ENCODE assay signal across 11 mouse cellular contexts in the genomic region with DNA sequence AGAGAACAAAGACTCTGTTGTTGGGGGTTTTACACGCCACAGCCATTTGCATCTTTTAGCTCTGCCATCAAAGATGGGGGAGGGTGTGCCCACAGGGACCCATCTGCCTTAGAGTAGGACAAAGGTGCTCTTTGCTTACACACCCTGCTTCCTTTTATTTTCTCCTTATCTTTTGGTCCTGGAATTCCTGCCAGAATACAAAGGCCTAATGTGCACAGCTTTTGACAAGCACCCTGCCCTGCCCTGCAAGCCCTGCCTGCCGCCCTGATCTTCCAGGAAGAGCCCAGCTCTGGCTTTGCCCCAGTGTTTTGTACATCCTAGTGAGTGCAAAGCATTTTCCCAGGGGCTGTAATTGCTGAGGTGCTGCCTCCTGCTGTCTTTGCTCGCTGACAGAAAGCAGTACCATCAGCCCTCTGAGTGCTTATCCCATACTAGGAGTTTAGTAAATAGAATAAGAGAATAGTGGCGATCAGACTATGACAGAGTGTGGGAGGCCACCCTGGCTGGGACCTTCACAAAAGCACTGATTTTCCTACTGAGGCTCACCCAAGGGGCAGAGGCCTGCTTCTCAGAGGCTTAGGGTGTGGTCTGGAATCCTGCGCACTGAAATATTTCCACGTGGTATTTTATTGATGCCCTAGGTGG. TPM values are rescaled to one million over a fixed set of nuclear protein-coding genes. Genes with fewer than 3 reads are reported as not detected.
DNase-seq lines count a peak whose midpoint lies in the region; ATAC-seq lines count a peak whose summit lies in the region.
"Had no signal": no experiment of that assay in that cellular context is flagged by ENCODE, and none has a peak within 500 bp of the region (broad histone marks: within the 10 kb centered on the region; RNA-seq: fewer than 3 reads in every experiment).

No protein-coding gene starts in this region.

- no peak for ATAC-seq in heart, embryonic 14.5 days (ENCODE audit: insufficient number of reproducible peaks, insufficient read depth, low FRiP score, low read depth)
- peak; percentile 80 for ATAC-seq in hindbrain, embryonic 15.5 days (ENCODE audit: low FRiP score, low read depth)
- peak; percentile 71 for ATAC-seq in neural tube, embryonic 15.5 days (ENCODE audit: low FRiP score)

- no peaks in the 10 kb centered on the region for H3K9me3 ChIP-seq in heart, embryonic 14.5 days (ENCODE audit: control insufficient read depth, low read length)
- no peaks in the 10 kb centered on the region for H3K9me3 ChIP-seq in hindbrain, embryonic 15.5 days
- H3K9me3 ChIP-seq in neural tube, embryonic 15.5 days (replicated peaks) = no peaks in the 10 kb centered on the region
- H3K9me3 ChIP-seq: kidney, embryonic 15.5 days had no signal

- H3K4me2 ChIP-seq in heart, embryonic 14.5 days (ENCODE audit: low read length) = peak overlapping the region; percentile 47
- H3K4me2 ChIP-seq in hindbrain, embryonic 15.5 days = no peak overlapping the region
- no peak overlapping the region; the same call in 1 of the 2 replicates for H3K4me2 ChIP-seq in neural tube, embryonic 15.5 days
- H3K4me2 ChIP-seq: kidney, embryonic 15.5 days had no signal

- no peak for DNase-seq in heart, adult 8-10 months (ENCODE audit: low spot score)
- peak; percentile 48 for DNase-seq in embryo, embryonic 10 days (ENCODE audit: low spot score)
- DNase-seq in cerebellum, postnatal 14 days = no peak
- no peak for DNase-seq in kidney, adult 9 months
- DNase-seq in lung, postnatal 36 days = no peak
- DNase-seq: cerebellum, adult 9-10 months had no signal

- H3K27me3 ChIP-seq in heart, embryonic 14.5 days (ENCODE audit: control insufficient read depth, insufficient read depth, low read length) = no peaks in the 10 kb centered on the region
- no peaks in the 10 kb centered on the region for H3K27me3 ChIP-seq in hindbrain, embryonic 15.5 days
- no peaks in the 10 kb centered on the region for H3K27me3 ChIP-seq in neural tube, embryonic 15.5 days (replicated peaks)
- H3K27me3 ChIP-seq: kidney, embryonic 15.5 days had no signal

- no peaks in the 10 kb centered on the region for H3K36me3 ChIP-seq in heart, embryonic 14.5 days (ENCODE audit: control insufficient read depth, insufficient read depth, low read length)
- H3K36me3 ChIP-seq in hindbrain, embryonic 15.5 days = no peaks in the 10 kb centered on the region
- no peaks in the 10 kb centered on the region for H3K36me3 ChIP-seq in neural tube, embryonic 15.5 days
- H3K36me3 ChIP-seq: kidney, embryonic 15.5 days had no signal

- H3K4me1 ChIP-seq in heart, embryonic 14.5 days (ENCODE audit: control insufficient read depth in 2 of 2, insufficient read depth in 2 of 2, low read length in 2 of 2) = peaks cover 2 to 12% of the 10 kb centered on the region in 2 experiments
- peaks cover 19% of the 10 kb centered on the region for H3K4me1 ChIP-seq in hindbrain, embryonic 15.5 days (replicated peaks)
- peaks cover 20% of the 10 kb centered on the region for H3K4me1 ChIP-seq in neural tube, embryonic 15.5 days
- H3K4me1 ChIP-seq: kidney, embryonic 15.5 days had no signal

- no peak overlapping the region for H3K9ac ChIP-seq in heart, embryonic 14.5 days (ENCODE audit: low read length)
- H3K9ac ChIP-seq in hindbrain, embryonic 15.5 days = no peak overlapping the region
- no peak overlapping the region; the same call in 1 of the 2 replicates for H3K9ac ChIP-seq in neural tube, embryonic 15.5 days (replicated peaks)
- H3K9ac ChIP-seq: kidney, embryonic 15.5 days had no signal

- H3K27ac ChIP-seq in heart, embryonic 14.5 days (replicated peaks in 1 of 2; ENCODE audit: control insufficient read depth in 1 of 2, insufficient read depth in 1 of 2, low read depth in 2 of 2, low read length in 2 of 2) = no peak overlapping the region
- peak overlapping the region; percentile 79 for H3K27ac ChIP-seq in hindbrain, embryonic 15.5 days (replicated peaks)
- H3K27ac ChIP-seq in neural tube, embryonic 15.5 days (replicated peaks) = peak overlapping the region; percentile 83
- H3K27ac ChIP-seq: kidney, embryonic 15.5 days had no signal

- WGBS in heart, embryonic 14.5 days = 21% methylated on average over 6 of the region's 6 CpGs
- 7% methylated on average over 6 of the region's 6 CpGs for WGBS in hindbrain, embryonic 15.5 days
- WGBS in neural tube, embryonic 15.5 days = 6% methylated on average over 6 of the region's 6 CpGs

- no peak overlapping the region for H3K4me3 ChIP-seq in heart, embryonic 14.5 days (ENCODE audit: control insufficient read depth in 1 of 2, insufficient read depth in 1 of 2, low read depth in 1 of 2, low read length in 2 of 2)
- no peak overlapping the region for H3K4me3 ChIP-seq in hindbrain, embryonic 15.5 days
- H3K4me3 ChIP-seq in neural tube, embryonic 15.5 days (replicated peaks) = no peak overlapping the region
- H3K4me3 ChIP-seq: kidney, embryonic 15.5 days had no signal

RNA-seq across cellular contexts. Expression of a gene that starts 44.7 kb away (rescaled TPM):
- polyA plus RNA-seq in heart, embryonic 14.5 days (2014; fragmentation: Nextera tagmentation; extraction: Ambion mirVana) = not detected in 2 replicates
- not detected for total RNA-seq in heart, adult 8-10 months (2022)
- polyA plus RNA-seq in hindbrain, embryonic 15.5 days (2015; fragmentation: Nextera tagmentation; extraction: Ambion mirVana) = 0.22 TPM in 1 of 2 replicates, not detected in the other
- polyA plus RNA-seq in neural tube, embryonic 15.5 days (2015; fragmentation: Nextera tagmentation; extraction: Ambion mirVana) = 0.09 TPM in 1 of 2 replicates, not detected in the other
- total RNA-seq: liver, adult 2 months had no signal
- polyA plus RNA-seq: liver, adult 2 months had no signal

Comparison
In these comparisons a context has a peak if more than half of its experiments do, and no peak if none do; other contexts are left out.
1. H3K27ac ChIP-seq: peak in hindbrain, embryonic 15.5 days (single experiment) and neural tube, embryonic 15.5 days (single experiment); none in heart, embryonic 14.5 days (0 of 2).